Mouse (Mus musculus) spleen, adult 10 weeks (tissue): ENCODE measurements around the gene Klhl40. TPM values are rescaled to one million over a fixed set of nuclear protein-coding genes. Genes with fewer than 3 reads are reported as not detected.

Experiments
- polyA plus RNA-seq: library from polyadenylated mRNA; stranded (reverse); fragments of 350-450 nt; fragmentation: Illumina TruSeq; extraction: RNeasy Lipid Tissue Mini Kit (QIAGEN cat#74804); gene quantifications from one replicate; pipeline ENCODE4 v1.2.3, GENCODE M21; 2015; ENCODE audit warnings: low replicate concordance; ENCODE audit not compliant: insufficient read depth

Gene Klhl40
- not detected for polyA plus RNA-seq

DNA sequence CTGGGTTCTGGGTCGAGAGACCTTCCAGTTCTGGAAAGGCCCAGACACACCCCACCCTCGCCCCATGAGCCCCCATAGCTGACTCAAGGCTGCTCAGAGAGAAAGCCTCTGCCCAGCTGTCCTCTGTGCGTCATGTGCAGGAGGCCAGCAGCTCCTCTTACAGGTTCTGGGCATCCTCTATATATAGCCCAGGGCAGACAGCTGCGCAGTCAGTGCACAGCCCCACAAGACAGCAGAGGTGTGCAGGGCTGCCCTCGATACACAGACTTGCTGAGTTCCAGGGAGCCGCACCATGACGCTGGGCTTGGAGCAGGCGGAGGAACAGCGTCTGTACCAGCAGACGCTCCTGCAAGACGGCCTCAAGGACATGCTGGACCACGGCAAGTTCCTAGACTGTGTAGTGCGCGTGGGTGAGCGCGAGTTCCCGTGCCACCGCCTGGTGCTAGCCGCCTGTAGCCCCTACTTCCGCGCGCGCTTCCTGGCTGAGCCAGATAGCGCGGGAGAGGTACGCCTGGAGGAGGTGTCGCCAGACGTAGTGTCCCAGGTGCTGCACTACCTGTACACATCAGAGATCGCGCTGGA lies at the start of gene Klhl40:
Gene Klhl40 (plus strand): TSS at position 124 of the 582 bp plus-strand sequence.

GRCm38 (mm10) chr9:121759091-121760081 lies 18.0 kb upstream of the Klhl40 start, which contains the start of gene Zfp651:
TSS of gene Zfp651 (plus strand) at chr9:121759330.

DNA sequence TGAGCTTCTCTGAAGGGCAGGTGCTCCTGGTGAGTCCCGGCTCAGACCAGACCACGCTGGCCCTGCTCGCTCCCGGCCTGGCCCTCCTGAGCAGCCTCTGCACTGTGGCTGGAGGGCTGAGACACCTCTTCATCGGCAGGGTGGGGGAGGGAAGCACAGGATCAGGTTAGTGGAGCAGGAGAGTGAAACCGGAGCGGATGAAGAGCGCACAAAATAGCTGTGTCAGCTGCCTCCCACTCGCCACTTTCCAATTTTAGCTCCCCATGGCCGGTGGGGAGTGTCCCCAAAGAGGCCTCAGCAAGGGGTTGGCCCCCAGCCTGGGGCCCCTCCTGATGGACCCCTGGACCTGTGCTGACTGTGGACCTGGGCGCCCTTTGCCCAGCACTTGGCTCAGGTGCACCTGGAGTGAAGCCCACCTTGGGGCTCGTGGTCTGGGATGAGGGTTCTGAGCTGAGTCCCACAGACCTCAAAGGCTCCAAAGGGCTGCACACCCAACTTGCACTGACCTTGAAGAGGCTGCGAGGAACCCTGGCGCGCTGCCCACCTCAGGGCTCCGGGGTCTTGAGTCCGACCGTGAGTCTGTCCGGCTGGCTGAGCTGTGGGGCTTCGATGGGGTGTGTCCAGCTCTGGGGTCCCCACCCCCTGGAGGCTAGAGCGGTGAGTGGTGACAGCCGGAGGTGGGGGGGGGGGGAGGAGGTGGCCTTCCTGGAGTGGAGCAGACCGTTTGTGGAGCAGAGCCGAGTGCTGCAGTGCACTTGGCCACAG lies 14.5 kb downstream of the Klhl40 start, which contains the start of gene Hhatl:
Gene Hhatl (minus strand): TSS at position 751 of the 765 bp plus-strand sequence.

Other genes starting within 250 kb of the Klhl40 start
- not detected for gene Lyzl4, start 135.5 kb upstream of the Klhl40 start, polyA plus RNA-seq
- gene Vipr1, start 134.9 kb upstream of the Klhl40 start, polyA plus RNA-seq, result 10.0 TPM
- 7.6 TPM for gene Sec22c, start 72.1 kb upstream of the Klhl40 start, polyA plus RNA-seq
- gene Ss18l2, start 67.3 kb upstream of the Klhl40 start, polyA plus RNA-seq, result 26.5 TPM
- gene Nktr, start 58.4 kb upstream of the Klhl40 start, polyA plus RNA-seq, result 206 TPM
- gene Zfp651, start 18.3 kb upstream of the Klhl40 start, polyA plus RNA-seq, result 0.81 TPM
- not detected for gene Hhatl, start 14.9 kb downstream of the Klhl40 start, polyA plus RNA-seq
- not detected for gene Ccdc13, start 61.9 kb downstream of the Klhl40 start, polyA plus RNA-seq
- 51.9 TPM for gene Higd1a, start 80.8 kb downstream of the Klhl40 start, polyA plus RNA-seq
- gene Ackr2, start 120.7 kb downstream of the Klhl40 start, polyA plus RNA-seq, result 22.0 TPM
- not detected for gene Cyp8b1, start 138.7 kb downstream of the Klhl40 start, polyA plus RNA-seq
- 0.22 TPM for gene Fam198a, start 173.4 kb downstream of the Klhl40 start, polyA plus RNA-seq
- 0.32 TPM for gene Pomgnt2, start 219.5 kb downstream of the Klhl40 start, polyA plus RNA-seq